Mouse (Mus musculus): ENCODE measurements around the gene Kifap3. TPM values are rescaled to one million over a fixed set of nuclear protein-coding genes. Genes with fewer than 3 reads are reported as not detected.

Kifap3 gene
- total and polyA plus RNA-seq, 3 experiments = 6.5 to 21.3 (median 19.2) TPM

GRCm38 (mm10) chr1:163873158-163873557 is 93.8 kb downstream of the Kifap3 start:
- Histone ChIP-seq H3K4me3 (no peak overlapping the region), H3K36me3 (ENCODE audit: control insufficient read depth, insufficient read depth, low read length) (no peaks in the 10 kb centered on the region), H3K4me1 (ENCODE audit: control insufficient read depth, insufficient read depth, low read length) (no peaks in the 10 kb centered on the region), H3K9ac (ENCODE audit: low read depth, low read length) (no peak overlapping the region), H3K27me3 (ENCODE audit: control insufficient read depth, insufficient read depth, low read length) (no peaks in the 10 kb centered on the region), H3K27ac (no peak overlapping the region), H3K79me2 (replicated peaks; ENCODE audit: control insufficient read depth, insufficient read depth, low read length) (no peaks in the 10 kb centered on the region)
- intact Hi-C loops (cut with DNase I) = no loop called here
- DNase-seq = no peak
- 80% methylated on average over 3 of the region's 3 CpGs for WGBS
- TF ChIP-seq EP300 (IDR thresholded peaks at IDR 0.05; ENCODE audit: insufficient read depth, low read depth, low read length) = no peak
- TF ChIP-seq POLR2A (IDR thresholded peaks at IDR 0.05; ENCODE audit: insufficient read depth, low read depth, low read length) = no peak
- TF ChIP-seq CTCF (IDR thresholded peaks at IDR 0.05) = no peak

DNA sequence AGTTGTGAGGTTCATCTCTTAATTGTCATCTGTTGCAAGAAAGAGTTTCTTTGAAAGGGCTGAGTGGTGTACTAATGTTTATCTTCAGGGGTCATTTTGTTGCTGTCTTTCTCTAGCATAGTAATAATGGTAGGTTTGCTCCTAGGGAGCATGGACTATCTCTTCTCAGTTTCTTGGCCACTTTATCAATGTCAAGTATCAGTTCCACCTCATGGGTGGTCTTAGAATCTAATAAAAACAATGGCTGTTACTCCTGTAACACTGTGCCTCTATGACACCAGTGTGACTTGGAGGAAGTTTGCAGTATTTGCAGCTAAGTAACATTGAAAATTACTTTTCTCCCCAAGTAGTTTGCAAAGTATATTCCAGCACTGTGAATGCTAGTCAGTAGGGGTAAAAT is 110.2 kb downstream of the Kifap3 start:
- Histone ChIP-seq H3K79me2 (replicated peaks; ENCODE audit: control insufficient read depth, insufficient read depth, low read length) (no peaks in the 10 kb centered on the region), H3K36me3 (ENCODE audit: control insufficient read depth, insufficient read depth, low read length) (no peaks in the 10 kb centered on the region), H3K4me1 (ENCODE audit: control insufficient read depth, insufficient read depth, low read length) (no peaks in the 10 kb centered on the region), H3K27ac (no peak overlapping the region), H3K9ac (ENCODE audit: low read depth, low read length) (no peak overlapping the region), H3K4me3 (no peak overlapping the region), H3K27me3 (ENCODE audit: control insufficient read depth, insufficient read depth, low read length) (no peaks in the 10 kb centered on the region)
- TF ChIP-seq POLR2A (IDR thresholded peaks at IDR 0.05; ENCODE audit: insufficient read depth, low read depth, low read length) (no peak), EP300 (IDR thresholded peaks at IDR 0.05; ENCODE audit: insufficient read depth, low read depth, low read length) (no peak), CTCF (IDR thresholded peaks at IDR 0.05) (no peak)
- DNase-seq = no peak
- intact Hi-C loops (cut with DNase I) = no loop called here

DNA sequence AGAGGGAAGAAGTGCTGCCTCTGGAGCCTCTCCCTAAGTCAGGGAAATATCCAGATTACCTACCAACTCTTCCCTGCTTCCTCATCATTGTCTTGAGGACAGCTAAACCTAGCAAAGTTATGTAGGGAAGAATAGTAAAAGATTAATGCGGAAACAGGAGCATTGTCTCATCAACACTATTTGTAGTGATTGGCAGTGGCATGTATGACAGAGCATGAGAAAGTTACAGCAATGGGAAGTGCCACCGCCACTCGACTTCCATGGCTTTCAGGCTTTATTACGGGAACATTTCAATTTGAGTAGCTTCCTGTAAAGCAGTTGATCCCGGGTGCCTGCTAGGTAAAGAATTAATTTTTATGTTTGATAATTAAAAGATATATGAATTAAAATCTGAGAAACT is 113.9 kb downstream of the Kifap3 start:
- Histone ChIP-seq H3K4me3 (no peak overlapping the region), H3K4me1 (ENCODE audit: control insufficient read depth, insufficient read depth, low read length) (no peaks in the 10 kb centered on the region; the same call in none of the 2 replicates), H3K27me3 (ENCODE audit: control insufficient read depth, insufficient read depth, low read length) (no peaks in the 10 kb centered on the region), H3K9ac (ENCODE audit: low read depth, low read length) (no peak overlapping the region), H3K79me2 (replicated peaks; ENCODE audit: control insufficient read depth, insufficient read depth, low read length) (no peaks in the 10 kb centered on the region), H3K36me3 (ENCODE audit: control insufficient read depth, insufficient read depth, low read length) (no peaks in the 10 kb centered on the region), H3K27ac (no peak overlapping the region)
- no peak for DNase-seq
- intact Hi-C loops (cut with DNase I) = no loop called here
- 85% methylated on average over 5 of the region's 5 CpGs for WGBS
- TF ChIP-seq EP300 (IDR thresholded peaks at IDR 0.05; ENCODE audit: insufficient read depth, low read depth, low read length) = no peak

DNA sequence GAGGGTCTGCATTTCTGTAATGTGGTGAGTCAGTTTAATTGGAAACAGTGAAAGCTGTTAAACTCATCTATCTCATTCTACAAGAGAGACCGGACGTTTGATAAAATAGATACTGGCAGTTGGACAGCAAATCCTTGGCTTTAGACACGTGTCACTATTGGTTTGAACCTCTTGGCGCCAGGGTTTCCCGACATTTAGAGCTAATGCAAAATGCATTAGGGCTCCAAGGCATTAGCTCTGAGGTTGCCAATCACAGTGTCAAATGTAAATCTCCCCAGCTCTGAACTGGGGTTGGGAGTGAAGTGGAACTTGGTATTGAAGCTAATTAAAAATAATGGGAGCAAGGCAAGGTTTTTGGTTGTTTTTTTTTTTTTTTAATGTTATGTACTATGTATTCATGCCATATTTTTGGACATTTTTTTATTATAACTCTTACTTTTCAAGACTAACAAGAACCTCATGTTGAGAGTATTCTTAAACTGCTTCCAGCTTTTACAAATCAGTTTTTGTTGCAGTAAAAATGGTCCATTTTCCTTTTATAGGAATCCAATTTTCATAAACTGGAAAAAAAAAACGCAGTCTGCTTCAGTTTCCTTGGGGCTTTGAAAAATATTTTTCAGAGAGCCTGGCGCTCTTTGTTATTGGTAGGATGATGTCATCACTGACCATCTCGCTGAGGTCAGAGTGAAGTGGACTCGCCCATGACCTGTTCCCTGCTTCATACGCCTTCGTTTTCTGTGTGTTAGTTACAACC is 114.6 kb downstream of the Kifap3 start:
- no peaks in the 10 kb centered on the region for H3K36me3 ChIP-seq (ENCODE audit: control insufficient read depth, insufficient read depth, low read length)
- intact Hi-C loops (cut with DNase I) = no loop called here
- no peaks in the 10 kb centered on the region; the same call in none of the 2 replicates for H3K4me1 ChIP-seq (ENCODE audit: control insufficient read depth, insufficient read depth, low read length)
- H3K27ac ChIP-seq = no peak overlapping the region
- WGBS = 66% methylated on average over 11 of the region's 11 CpGs
- no peak overlapping the region for H3K4me3 ChIP-seq
- DNase-seq = no peak
- H3K9ac ChIP-seq (ENCODE audit: low read depth, low read length) = no peak overlapping the region
- TF ChIP-seq POLR2A (IDR thresholded peaks at IDR 0.05; ENCODE audit: insufficient read depth, low read depth, low read length) (no peak), CTCF (IDR thresholded peaks at IDR 0.05) (no peak), EP300 (IDR thresholded peaks at IDR 0.05; ENCODE audit: insufficient read depth, low read depth, low read length) (no peak)
- no peaks in the 10 kb centered on the region for H3K79me2 ChIP-seq (replicated peaks; ENCODE audit: control insufficient read depth, insufficient read depth, low read length)
- no peaks in the 10 kb centered on the region for H3K27me3 ChIP-seq (ENCODE audit: control insufficient read depth, insufficient read depth, low read length)

DNA sequence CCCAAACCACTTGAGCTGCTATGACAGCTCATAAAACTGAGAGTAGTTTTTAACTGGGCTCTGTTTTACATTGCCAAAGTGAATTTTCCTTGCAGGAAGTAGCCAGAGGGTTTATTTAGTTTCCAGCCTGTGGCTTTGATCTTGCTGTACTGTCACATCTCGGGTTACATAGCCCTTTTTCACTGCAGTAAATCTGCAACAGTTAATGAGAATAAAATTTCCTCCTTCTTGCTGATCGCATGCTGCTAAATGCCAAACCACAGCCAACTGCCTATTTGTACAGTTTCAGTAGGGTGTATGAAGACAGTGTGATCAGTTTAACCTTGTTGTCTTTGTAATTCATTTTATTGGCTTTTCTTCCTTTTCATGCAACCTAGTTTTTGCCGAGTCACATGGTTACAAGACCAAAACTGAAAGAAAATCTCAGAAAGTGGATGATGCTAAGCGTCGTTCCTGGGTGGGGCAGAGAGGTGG is 118.9 kb downstream of the Kifap3 start:
- H3K79me2 ChIP-seq (replicated peaks; ENCODE audit: control insufficient read depth, insufficient read depth, low read length) = no peaks in the 10 kb centered on the region
- intact Hi-C loops (cut with DNase I) = no loop called here

GRCm38 (mm10) chr1:163899575-163899974 is 120.2 kb downstream of the Kifap3 start:
- Histone ChIP-seq H3K27ac (no peak overlapping the region), H3K79me2 (replicated peaks; ENCODE audit: control insufficient read depth, insufficient read depth, low read length) (no peaks in the 10 kb centered on the region), H3K4me1 (ENCODE audit: control insufficient read depth, insufficient read depth, low read length) (no peaks in the 10 kb centered on the region; the same call in none of the 2 replicates), H3K4me3 (no peak overlapping the region), H3K9ac (ENCODE audit: low read depth, low read length) (no peak overlapping the region), H3K27me3 (ENCODE audit: control insufficient read depth, insufficient read depth, low read length) (no peaks in the 10 kb centered on the region), H3K36me3 (ENCODE audit: control insufficient read depth, insufficient read depth, low read length) (no peaks in the 10 kb centered on the region)
- WGBS = 80% methylated on average over 2 of the region's 2 CpGs
- intact Hi-C loops (cut with DNase I) = no loop called here
- no peak for DNase-seq
- TF ChIP-seq POLR2A (IDR thresholded peaks at IDR 0.05; ENCODE audit: insufficient read depth, low read depth, low read length) = no peak
- TF ChIP-seq EP300 (IDR thresholded peaks at IDR 0.05; ENCODE audit: insufficient read depth, low read depth, low read length) = no peak
- no peak for TF ChIP-seq CTCF (IDR thresholded peaks at IDR 0.05)

More for the DNA sequence above, 118.9 kb downstream of the Kifap3 start:
- Histone ChIP-seq H3K27ac (no peak overlapping the region), H3K36me3 (ENCODE audit: control insufficient read depth, insufficient read depth, low read length) (no peaks in the 10 kb centered on the region), H3K4me1 (ENCODE audit: control insufficient read depth, insufficient read depth, low read length) (no peaks in the 10 kb centered on the region; the same call in none of the 2 replicates), H3K9ac (ENCODE audit: low read depth, low read length) (no peak overlapping the region), H3K4me3 (no peak overlapping the region), H3K27me3 (ENCODE audit: control insufficient read depth, insufficient read depth, low read length) (no peaks in the 10 kb centered on the region)
- WGBS = 72% methylated on average over 5 of the region's 5 CpGs
- no peak for DNase-seq
- no peak for TF ChIP-seq EP300 (IDR thresholded peaks at IDR 0.05; ENCODE audit: insufficient read depth, low read depth, low read length)
- no peak for TF ChIP-seq CTCF (IDR thresholded peaks at IDR 0.05)
- no peak for TF ChIP-seq POLR2A (IDR thresholded peaks at IDR 0.05; ENCODE audit: insufficient read depth, low read depth, low read length)

Measured in heart, adult 2 months (tissue).